Mouse (Mus musculus) limb, embryonic 10.5 days (tissue): ENCODE results near the gene Ptprd. TPM values are rescaled to one million over a fixed set of nuclear protein-coding genes. Genes with fewer than 3 reads are reported as not detected.

ENCODE experiments used
- DNase-seq: peaks from one replicate; pipeline ENCODE4 v3.0.0-alpha.2; 2017; ENCODE audit warnings: low spot score
- H3K27ac ChIP-seq: fragments of 300-500 bp; sonication (generic); 2 replicates; pipeline ENCODE4 v1.5.1; 2016; ENCODE audit warnings: mild to moderate bottlenecking
- H3K27me3 ChIP-seq: fragments of 300-500 bp; sonication (generic); 2 replicates; pipeline ENCODE4 v1.6.1; 2016; ENCODE audit warnings: low read depth, mild to moderate bottlenecking; ENCODE audit not compliant: poor library complexity, severe bottlenecking
- H3K36me3 ChIP-seq: fragments of 300-500 bp; sonication (generic); 2 replicates; pipeline ENCODE4 v1.6.1; 2016; ENCODE audit warnings: mild to moderate bottlenecking, moderate library complexity
- H3K4me1 ChIP-seq: fragments of 300-500 bp; sonication (generic); 2 replicates; pipeline ENCODE4 v1.6.1; 2016
- H3K4me3 ChIP-seq: fragments of 300-500 bp; sonication (generic); 2 replicates; pipeline ENCODE4 v1.5.1; 2016; ENCODE audit warnings: mild to moderate bottlenecking, moderate library complexity
- H3K9me3 ChIP-seq: fragments of 300-500 bp; sonication (generic); replicated peaks from 2 replicates; pipeline ENCODE4 v1.6.1; 2016; ENCODE audit warnings: mild to moderate bottlenecking
- WGBS: fragments of 180-500 bp; shearing (Covaris S2); methylation state at CpG from one replicate; pipeline ENCODE4 v1.1.7; 2016; 5-methylcytosine and 5-hydroxymethylcytosine counted together
- polyA plus RNA-seq: library from polyadenylated mRNA; unstranded; fragments of >200 nt; fragmentation: Nextera tagmentation; extraction: Ambion mirVana; gene quantifications from 2 replicates; pipeline ENCODE4 v1.2.1, GENCODE M21; 2016

Ptprd gene
- polyA plus RNA-seq, 1 experiment from 2014 or later = 15.6 TPM

DNA sequence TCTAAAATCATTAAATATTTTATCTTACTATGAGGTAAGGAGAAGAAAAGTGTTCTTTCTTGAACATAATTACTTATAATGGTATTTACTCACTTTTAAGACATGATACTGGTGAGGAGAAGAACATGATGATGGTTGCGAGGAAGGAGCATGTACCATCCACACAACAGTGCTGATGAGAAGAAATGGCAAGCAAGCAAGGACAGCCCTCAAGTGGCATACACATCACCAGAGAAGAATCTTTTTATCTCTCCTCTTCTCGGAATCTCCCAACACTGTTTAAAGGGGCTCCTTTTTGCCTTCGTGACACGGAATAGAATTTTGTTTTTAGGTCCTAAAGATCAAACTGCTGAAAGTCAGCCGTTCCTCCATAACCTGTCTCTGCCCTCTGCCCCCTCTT lies 1973.2 kb downstream of the Ptprd start:
- Histone ChIP-seq H3K36me3 (no peaks in the 10 kb centered on the region), H3K4me3 (no peak overlapping the region), H3K9me3 (no peaks in the 10 kb centered on the region), H3K27ac (no peak overlapping the region), H3K4me1 (no peaks in the 10 kb centered on the region), H3K27me3 (no peaks in the 10 kb centered on the region)
- DNase-seq = no peak
- WGBS = 89% methylated on average over 5 of the region's 5 CpGs

DNA sequence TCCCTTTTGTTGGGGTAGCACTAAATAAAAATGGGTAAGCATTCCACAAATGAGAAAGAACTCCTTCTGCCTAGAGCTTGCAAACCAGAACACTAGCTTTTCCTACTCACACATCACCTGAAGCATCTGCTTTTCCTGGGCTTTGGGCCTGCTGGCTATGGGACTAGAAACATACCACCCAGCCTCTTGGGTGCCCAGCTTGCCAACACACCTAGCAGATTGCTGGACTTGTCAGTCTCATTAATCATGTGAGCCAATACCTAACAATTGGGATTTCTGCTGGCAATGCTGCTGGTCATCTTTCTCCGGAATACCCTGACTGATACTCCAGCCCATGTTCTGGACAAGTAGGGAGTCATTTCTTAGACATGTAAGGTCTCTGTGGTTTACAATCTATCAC lies 1973.9 kb downstream of the Ptprd start:
- Histone ChIP-seq H3K36me3 (no peaks in the 10 kb centered on the region), H3K9me3 (no peaks in the 10 kb centered on the region), H3K27ac (no peak overlapping the region), H3K4me3 (no peak overlapping the region), H3K4me1 (no peaks in the 10 kb centered on the region), H3K27me3 (no peaks in the 10 kb centered on the region)
- WGBS = 87% methylated on average over 1 of the region's 1 CpGs
- DNase-seq = no peak

GRCm38 (mm10) chr4:76223720-76224119 lies 1988.0 kb downstream of the Ptprd start:
- WGBS = 87% methylated on average over 3 of the region's 3 CpGs
- Histone ChIP-seq H3K27ac (no peak overlapping the region), H3K4me3 (no peak overlapping the region), H3K27me3 (no peaks in the 10 kb centered on the region), H3K4me1 (no peaks in the 10 kb centered on the region), H3K36me3 (no peaks in the 10 kb centered on the region), H3K9me3 (no peaks in the 10 kb centered on the region)
- no peak for DNase-seq

GRCm38 (mm10) chr4:76222520-76222919 lies 1989.2 kb downstream of the Ptprd start:
- Histone ChIP-seq H3K27me3 (no peaks in the 10 kb centered on the region), H3K27ac (no peak overlapping the region), H3K36me3 (no peaks in the 10 kb centered on the region), H3K4me3 (no peak overlapping the region), H3K9me3 (no peaks in the 10 kb centered on the region), H3K4me1 (no peaks in the 10 kb centered on the region)
- WGBS = 79% methylated on average over 2 of the region's 2 CpGs
- DNase-seq = no peak

DNA sequence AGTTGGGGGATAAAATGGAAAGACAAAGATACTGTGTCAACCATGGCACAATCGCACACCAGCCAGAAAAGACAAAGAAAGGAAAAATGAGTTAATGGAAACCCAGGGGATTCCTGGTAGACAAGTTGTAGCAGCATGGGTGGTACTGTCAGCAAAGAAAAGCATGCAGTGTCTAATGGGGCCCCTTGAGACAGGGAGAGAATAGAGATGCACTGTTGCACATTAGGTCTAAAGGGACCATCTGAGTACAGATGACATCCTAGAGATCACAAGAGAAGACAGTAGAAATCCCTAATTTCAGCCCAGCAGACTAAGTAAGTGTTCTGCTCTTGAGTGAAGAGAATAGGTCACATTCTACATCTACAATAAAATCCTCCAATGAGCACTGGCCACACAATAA lies 1993.7 kb downstream of the Ptprd start:
- Histone ChIP-seq H3K27me3 (no peaks in the 10 kb centered on the region), H3K4me1 (no peaks in the 10 kb centered on the region), H3K36me3 (no peaks in the 10 kb centered on the region), H3K4me3 (no peak overlapping the region), H3K9me3 (no peaks in the 10 kb centered on the region), H3K27ac (no peak overlapping the region)
- 91% methylated on average over 1 of the region's 1 CpGs for WGBS
- DNase-seq = no peak

GRCm38 (mm10) chr4:76215141-76215540 lies 1996.6 kb downstream of the Ptprd start:
- no peak for DNase-seq
- WGBS = 100% methylated on average over 1 of the region's 1 CpGs
- Histone ChIP-seq H3K9me3 (no peaks in the 10 kb centered on the region), H3K36me3 (no peaks in the 10 kb centered on the region), H3K27me3 (no peaks in the 10 kb centered on the region), H3K4me3 (no peak overlapping the region), H3K27ac (no peak overlapping the region), H3K4me1 (no peaks in the 10 kb centered on the region)

GRCm38 (mm10) chr4:76199321-76199720 lies 2012.4 kb downstream of the Ptprd start:
- DNase-seq = no peak
- no peaks in the 10 kb centered on the region for H3K36me3 ChIP-seq
- no peaks in the 10 kb centered on the region for H3K9me3 ChIP-seq
- H3K27me3 ChIP-seq = no peaks in the 10 kb centered on the region
- H3K27ac ChIP-seq = no peak overlapping the region
- H3K4me1 ChIP-seq = no peaks in the 10 kb centered on the region
- H3K4me3 ChIP-seq = no peak overlapping the region
- WGBS = 76% methylated on average over 1 of the region's 1 CpGs

GRCm38 (mm10) chr4:76194762-76195161 lies 2017.0 kb downstream of the Ptprd start:
- 91% methylated on average over 3 of the region's 3 CpGs for WGBS
- Histone ChIP-seq H3K4me1 (no peaks in the 10 kb centered on the region), H3K27me3 (no peaks in the 10 kb centered on the region), H3K4me3 (no peak overlapping the region), H3K36me3 (no peaks in the 10 kb centered on the region), H3K27ac (no peak overlapping the region), H3K9me3 (no peaks in the 10 kb centered on the region)
- no peak for DNase-seq

DNA sequence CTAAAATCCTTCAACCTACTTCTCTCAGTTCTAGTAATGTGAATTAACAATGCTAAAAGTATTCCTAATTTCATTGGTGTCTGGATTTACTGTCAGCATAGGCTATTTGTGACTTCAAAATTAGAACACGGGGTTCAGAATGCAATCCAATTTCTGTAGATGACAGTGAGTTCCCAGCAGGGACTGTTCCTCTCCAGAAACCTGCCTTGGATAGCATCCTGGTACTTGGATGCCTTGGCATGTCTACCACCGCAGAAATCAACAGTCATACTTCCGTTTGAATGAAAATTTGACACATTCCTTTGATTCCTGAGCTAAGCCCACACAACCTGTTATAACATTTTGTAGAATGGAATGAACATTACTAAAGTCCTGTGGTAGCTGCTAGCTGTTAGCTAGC lies 2018.3 kb downstream of the Ptprd start:
- no peak for DNase-seq
- H3K4me1 ChIP-seq = no peaks in the 10 kb centered on the region
- no peak overlapping the region for H3K4me3 ChIP-seq
- no peaks in the 10 kb centered on the region for H3K27me3 ChIP-seq
- WGBS = 91% methylated on average over 3 of the region's 3 CpGs
- H3K27ac ChIP-seq = no peak overlapping the region
- no peaks in the 10 kb centered on the region for H3K36me3 ChIP-seq
- no peaks in the 10 kb centered on the region for H3K9me3 ChIP-seq

- 97% methylated on average over 1 of the region's 1 CpGs for WGBS
Observed at GRCm38 (mm10) chr4:76192031-76192430, 2019.7 kb downstream of the Ptprd start.

GRCm38 (mm10) chr4:76190788-76191187 lies 2021.0 kb downstream of the Ptprd start:
- DNase-seq = no peak
- no peaks in the 10 kb centered on the region for H3K27me3 ChIP-seq
- no peaks in the 10 kb centered on the region for H3K9me3 ChIP-seq

More at GRCm38 (mm10) chr4:76192031-76192430, 2019.7 kb downstream of the Ptprd start:
- Histone ChIP-seq H3K36me3 (no peaks in the 10 kb centered on the region), H3K4me3 (no peak overlapping the region), H3K9me3 (no peaks in the 10 kb centered on the region), H3K27ac (no peak overlapping the region), H3K4me1 (no peaks in the 10 kb centered on the region), H3K27me3 (no peaks in the 10 kb centered on the region)
- DNase-seq = no peak

DNA sequence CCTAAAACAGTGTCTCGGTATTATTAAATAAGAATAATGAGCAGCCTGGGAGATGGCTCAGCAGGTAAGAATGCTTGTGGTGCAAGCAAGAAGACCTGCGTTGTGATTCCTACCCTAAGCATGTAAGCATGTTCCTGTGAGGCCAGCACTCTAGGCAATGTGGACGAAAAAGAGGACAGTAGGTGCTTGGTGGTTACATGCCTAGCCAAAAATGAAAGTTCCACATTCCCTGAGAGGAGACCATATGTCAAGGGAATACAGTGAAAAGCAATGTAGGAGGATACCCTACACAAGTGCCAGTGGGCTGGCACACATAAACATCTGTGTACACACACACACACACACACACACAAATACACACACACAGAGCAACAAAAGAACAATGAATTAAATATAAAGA lies 2028.7 kb downstream of the Ptprd start:
- no peaks in the 10 kb centered on the region for H3K9me3 ChIP-seq
- H3K36me3 ChIP-seq = no peaks in the 10 kb centered on the region
- H3K27ac ChIP-seq = no peak overlapping the region
- DNase-seq = no peak
- H3K4me3 ChIP-seq = no peak overlapping the region
- no peaks in the 10 kb centered on the region for H3K27me3 ChIP-seq
- H3K4me1 ChIP-seq = 0 out of 2 replicates have a peak, but pooled peaks cover 5% of the 10 kb centered on the region
- WGBS = 91% methylated on average over 3 of the region's 3 CpGs

More at GRCm38 (mm10) chr4:76190788-76191187, 2021.0 kb downstream of the Ptprd start:
- WGBS = 72% methylated on average over 1 of the region's 1 CpGs
- Histone ChIP-seq H3K4me1 (no peaks in the 10 kb centered on the region), H3K4me3 (no peak overlapping the region), H3K36me3 (no peaks in the 10 kb centered on the region), H3K27ac (no peak overlapping the region)

GRCm38 (mm10) chr4:76179497-76179896 lies 2032.3 kb downstream of the Ptprd start:
- H3K9me3 ChIP-seq = no peaks in the 10 kb centered on the region
- H3K36me3 ChIP-seq = no peaks in the 10 kb centered on the region
- H3K27ac ChIP-seq = no peak overlapping the region
- 0 out of 2 replicates have a peak, but pooled peaks cover 5% of the 10 kb centered on the region for H3K4me1 ChIP-seq
- no peak for DNase-seq
- no peak overlapping the region for H3K4me3 ChIP-seq
- WGBS = 78% methylated on average over 8 of the region's 8 CpGs
- H3K27me3 ChIP-seq = no peaks in the 10 kb centered on the region

DNA sequence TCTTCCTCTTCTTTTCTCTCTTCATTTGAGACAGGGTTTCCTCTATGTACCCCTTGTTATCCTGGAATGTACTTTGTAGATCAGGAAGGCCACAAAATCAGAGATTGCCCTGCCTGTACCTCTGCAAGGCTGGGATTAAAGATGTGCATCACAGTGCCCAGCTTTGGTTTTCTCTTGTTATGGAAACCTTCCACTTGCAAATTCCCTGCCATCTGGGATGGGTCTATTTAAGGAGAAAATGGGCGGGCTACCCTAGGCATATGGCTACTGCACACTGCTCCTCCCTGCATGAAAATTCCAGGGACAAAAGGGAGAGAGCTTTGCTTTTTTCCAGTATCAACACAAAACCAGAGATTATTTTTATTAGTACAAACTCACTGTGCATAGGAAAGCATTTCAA lies 2036.7 kb downstream of the Ptprd start:
- no peak overlapping the region for H3K27ac ChIP-seq
- H3K9me3 ChIP-seq = no peaks in the 10 kb centered on the region
- DNase-seq = no peak
- H3K4me3 ChIP-seq = no peak overlapping the region
- WGBS = 91% methylated on average over 1 of the region's 1 CpGs
- H3K36me3 ChIP-seq = no peaks in the 10 kb centered on the region
- no peaks in the 10 kb centered on the region for H3K27me3 ChIP-seq
- 0 out of 2 replicates have a peak, but pooled peaks cover 5% of the 10 kb centered on the region for H3K4me1 ChIP-seq
